Mouse (Mus musculus): Measurements from ENCODE around the gene Sec16b.

GRCm38 (mm10) chr1:157501352-157501945 lies 5.1 kb upstream of the Sec16b start:
- TF ChIP-seq CTCF (conservative IDR thresholded peaks at IDR 0.05; ENCODE audit: low read length) (no peak), NANOG (IDR thresholded peaks at IDR 0.05; ENCODE audit: borderline replicate concordance, low read length) (no peak)

Measured in E14TG2a.4 (cell line).